8 mouse cellular contexts compared by ENCODE assay signal in genomic region chr11:60176975-60177657, GRCm38 (mm10). TPM values are rescaled to one million over a fixed set of nuclear protein-coding genes. Genes with fewer than 3 reads are reported as not detected.
DNase-seq lines count a peak whose midpoint lies in the region; ATAC-seq and TF ChIP-seq lines count a peak whose summit lies in the region.

No protein-coding gene starts in this region.

- ATAC-seq in forebrain, embryonic 12.5 days (ENCODE audit: low FRiP score), result peak; percentile 75
- peak; percentile 43 for ATAC-seq in hindbrain, embryonic 14.5 days (ENCODE audit: low FRiP score)

- no peak for TF ChIP-seq CTCF in E14TG2a.4 (conservative IDR thresholded peaks at IDR 0.05; ENCODE audit: low read length)
- TF ChIP-seq CTCF in bone marrow macrophage, adult 2 months (IDR thresholded peaks at IDR 0.05; ENCODE audit: low read depth, low read length), result no peak

- no peaks in the 10 kb centered on the region for H3K27me3 ChIP-seq in E14TG2a.4 (ENCODE audit: insufficient read depth, low read length)
- 0 out of 2 replicates have a peak, but pooled peaks cover 3% of the 10 kb centered on the region for H3K27me3 ChIP-seq in forebrain, embryonic 12.5 days
- H3K27me3 ChIP-seq in hindbrain, embryonic 14.5 days (ENCODE audit: control insufficient read depth, insufficient read depth, low read length), result no peaks in the 10 kb centered on the region
- H3K27me3 ChIP-seq in megakaryocyte, embryonic 14.5 days (replicated peaks), result no peaks in the 10 kb centered on the region

- no peaks in the 10 kb centered on the region for H3K9me3 ChIP-seq in E14TG2a.4 (ENCODE audit: low read length)
- no peaks in the 10 kb centered on the region for H3K9me3 ChIP-seq in forebrain, embryonic 12.5 days
- no peaks in the 10 kb centered on the region for H3K9me3 ChIP-seq in hindbrain, embryonic 14.5 days (ENCODE audit: control insufficient read depth, low read length)
- H3K9me3 ChIP-seq in megakaryocyte, embryonic 14.5 days, result no peaks in the 10 kb centered on the region

- peak overlapping the region; percentile 83 for H3K9ac ChIP-seq in forebrain, embryonic 12.5 days
- peak overlapping the region; percentile 92 for H3K9ac ChIP-seq in hindbrain, embryonic 14.5 days

- H3K4me3 ChIP-seq in E14TG2a.4 (replicated peaks; ENCODE audit: low read length), result peak overlapping the region; percentile 91
- H3K4me3 ChIP-seq in bone marrow macrophage, adult 2 months (ENCODE audit: insufficient read depth, low read length), result peak overlapping the region; percentile 69
- H3K4me3 ChIP-seq in forebrain, embryonic 12.5 days (replicated peaks), result peak overlapping the region; percentile 65
- H3K4me3 ChIP-seq in hindbrain, embryonic 14.5 days (replicated peaks; ENCODE audit: low read length), result peak overlapping the region; percentile 68
- peak overlapping the region; percentile 96 for H3K4me3 ChIP-seq in megakaryocyte, embryonic 14.5 days (replicated peaks)

- no peak for TF ChIP-seq POLR2A in bone marrow macrophage, adult 2 months (IDR thresholded peaks at IDR 0.05; ENCODE audit: borderline replicate concordance, low read depth, low read length)

- peak overlapping the region; percentile 99 for H3K4me2 ChIP-seq in forebrain, embryonic 12.5 days
- H3K4me2 ChIP-seq in hindbrain, embryonic 14.5 days (replicated peaks), result peak overlapping the region; percentile 90

- H3K4me1 ChIP-seq in E14TG2a.4 (replicated peaks; ENCODE audit: low read depth, low read length), result peaks cover 82% of the 10 kb centered on the region
- peaks cover 8% of the 10 kb centered on the region; the same call in 1 of the 2 replicates for H3K4me1 ChIP-seq in bone marrow macrophage, adult 2 months (ENCODE audit: control insufficient read depth, insufficient read depth, low read length)
- peaks cover 85% of the 10 kb centered on the region for H3K4me1 ChIP-seq in forebrain, embryonic 12.5 days
- peaks cover 54% of the 10 kb centered on the region for H3K4me1 ChIP-seq in hindbrain, embryonic 14.5 days (replicated peaks; ENCODE audit: control insufficient read depth, insufficient read depth, low read length)
- peaks cover 99% of the 10 kb centered on the region for H3K4me1 ChIP-seq in megakaryocyte, embryonic 14.5 days

- H3K36me3 ChIP-seq in E14TG2a.4 (ENCODE audit: insufficient read depth, low read length), result peaks cover 42% of the 10 kb centered on the region
- 0 out of 2 replicates have a peak, but pooled peaks cover 4% of the 10 kb centered on the region for H3K36me3 ChIP-seq in forebrain, embryonic 12.5 days (replicated peaks)
- no peaks in the 10 kb centered on the region for H3K36me3 ChIP-seq in hindbrain, embryonic 14.5 days (replicated peaks; ENCODE audit: control insufficient read depth, insufficient read depth)
- peaks cover 59% of the 10 kb centered on the region for H3K36me3 ChIP-seq in megakaryocyte, embryonic 14.5 days (replicated peaks; ENCODE audit: low read length)

- under 1% methylated on average over 42 of the region's 42 CpGs for WGBS in forebrain, embryonic 12.5 days
- WGBS in hindbrain, embryonic 14.5 days, result under 1% methylated on average over 42 of the region's 42 CpGs

- H3K27ac ChIP-seq in bone marrow macrophage, adult 2 months (ENCODE audit: insufficient read depth, low read depth, low read length), result no peak overlapping the region
- H3K27ac ChIP-seq in forebrain, embryonic 12.5 days, result peak overlapping the region; percentile 99
- H3K27ac ChIP-seq in hindbrain, embryonic 14.5 days, result peak overlapping the region; percentile 100

- peak; percentile 75 for DNase-seq in hindbrain, embryonic 14.5 days (ENCODE audit: low spot score)
- peak; percentile 58 for DNase-seq in left cerebral cortex, adult 11 months (ENCODE audit: low spot score)
- DNase-seq in spleen, postnatal 36 days (ENCODE audit: low spot score in 2 of 2), result peak; percentile 55 to 61
- no peak for DNase-seq in urinary bladder, postnatal 10 days (ENCODE audit: low spot score)

RNA-seq across cellular contexts. Expression of gene Srebf1, which starts 45.3 kb away (rescaled TPM):
- polyA plus RNA-seq in bone marrow macrophage, adult 2 months (2012; ENCODE audit: insufficient read depth, insufficient read length, missing spikeins), result 41.9 and 49.2 TPM in 2 replicates
- 58.0 and 58.1 TPM in 2 replicates for polyA plus RNA-seq in forebrain, embryonic 12.5 days (2016; fragmentation: Nextera tagmentation; extraction: Ambion mirVana)
- 37.3 and 40.3 TPM in 2 replicates for polyA plus RNA-seq in hindbrain, embryonic 14.5 days (2014; fragmentation: Nextera tagmentation; extraction: Ambion mirVana)
- polyA plus RNA-seq in megakaryocyte, embryonic 14.5 days (2012; ENCODE audit: insufficient read depth, low replicate concordance), result 138 and 188 TPM in 2 replicates
